Mouse (Mus musculus): ENCODE data around the gene Stra8.

Gene Stra8

GRCm38 (mm10) chr6:34939451-34939850 is 19.5 kb downstream of the Stra8 start:
- Histone ChIP-seq H3K4me1 (replicated peaks; ENCODE audit: low read depth, low read length) (peaks cover 52% of the 10 kb centered on the region), H3K4me3 (replicated peaks; ENCODE audit: low read length) (no peak overlapping the region), H3K9me3 (ENCODE audit: low read length) (no peaks in the 10 kb centered on the region), H3K27me3 (ENCODE audit: insufficient read depth, low read length) (peaks cover 25% of the 10 kb centered on the region), H3K36me3 (ENCODE audit: insufficient read depth, low read length) (no peaks in the 10 kb centered on the region)
- TF ChIP-seq POU5F1 (IDR thresholded peaks at IDR 0.05; ENCODE audit: borderline replicate concordance, low read length), result no peak
- TF ChIP-seq NANOG (IDR thresholded peaks at IDR 0.05; ENCODE audit: borderline replicate concordance, low read length), result no peak
- TF ChIP-seq CTCF (conservative IDR thresholded peaks at IDR 0.05; ENCODE audit: low read length), result no peak

GRCm38 (mm10) chr6:34941496-34941895 is 21.5 kb downstream of the Stra8 start:
- TF ChIP-seq NANOG (IDR thresholded peaks at IDR 0.05; ENCODE audit: borderline replicate concordance, low read length) (no peak), POU5F1 (IDR thresholded peaks at IDR 0.05; ENCODE audit: borderline replicate concordance, low read length) (no peak), CTCF (conservative IDR thresholded peaks at IDR 0.05; ENCODE audit: low read length) (no peak)
- Histone ChIP-seq H3K27me3 (ENCODE audit: insufficient read depth, low read length) (peaks cover 43% of the 10 kb centered on the region), H3K4me3 (replicated peaks; ENCODE audit: low read length) (no peak overlapping the region)

DNA sequence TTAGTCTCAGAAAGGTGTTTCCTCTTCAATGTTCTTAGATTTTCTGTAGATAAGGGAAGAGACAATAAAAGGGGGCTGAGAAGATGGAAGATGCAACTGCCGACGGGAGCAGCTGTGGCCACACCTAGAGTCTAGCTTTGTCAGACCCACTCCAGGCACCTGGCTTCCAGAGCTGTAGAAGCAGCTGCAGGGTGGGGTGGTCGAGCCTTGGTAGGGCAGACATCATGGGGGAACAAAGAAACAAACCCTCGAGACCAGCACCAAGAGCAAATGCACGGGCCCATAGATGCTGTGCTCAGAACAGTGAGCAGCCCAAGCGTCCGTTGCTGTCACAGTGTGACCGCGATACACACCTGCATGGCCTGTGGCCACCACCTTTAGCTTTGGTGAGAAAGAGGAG is 22.5 kb downstream of the Stra8 start:
- Histone ChIP-seq H3K4me3 (replicated peaks; ENCODE audit: low read length) (no peak overlapping the region), H3K4me1 (replicated peaks; ENCODE audit: low read depth, low read length) (peaks cover 58% of the 10 kb centered on the region), H3K27me3 (ENCODE audit: insufficient read depth, low read length) (peaks cover 46% of the 10 kb centered on the region), H3K9me3 (ENCODE audit: low read length) (no peaks in the 10 kb centered on the region), H3K36me3 (ENCODE audit: insufficient read depth, low read length) (no peaks in the 10 kb centered on the region)
- no peak for TF ChIP-seq NANOG (IDR thresholded peaks at IDR 0.05; ENCODE audit: borderline replicate concordance, low read length)
- no peak for TF ChIP-seq POU5F1 (IDR thresholded peaks at IDR 0.05; ENCODE audit: borderline replicate concordance, low read length)
- TF ChIP-seq CTCF (conservative IDR thresholded peaks at IDR 0.05; ENCODE audit: low read length), result no peak

More at GRCm38 (mm10) chr6:34941496-34941895, 21.5 kb downstream of the Stra8 start:
- H3K36me3 ChIP-seq (ENCODE audit: insufficient read depth, low read length), result no peaks in the 10 kb centered on the region
- H3K9me3 ChIP-seq (ENCODE audit: low read length), result no peaks in the 10 kb centered on the region
- peaks cover 58% of the 10 kb centered on the region for H3K4me1 ChIP-seq (replicated peaks; ENCODE audit: low read depth, low read length)

- peaks cover 50% of the 10 kb centered on the region for H3K27me3 ChIP-seq (ENCODE audit: insufficient read depth, low read length)
- peaks cover 59% of the 10 kb centered on the region for H3K4me1 ChIP-seq (replicated peaks; ENCODE audit: low read depth, low read length)
- no peaks in the 10 kb centered on the region for H3K9me3 ChIP-seq (ENCODE audit: low read length)
- H3K4me3 ChIP-seq (replicated peaks; ENCODE audit: low read length), result no peak overlapping the region
- no peaks in the 10 kb centered on the region for H3K36me3 ChIP-seq (ENCODE audit: insufficient read depth, low read length)
- TF ChIP-seq NANOG (IDR thresholded peaks at IDR 0.05; ENCODE audit: borderline replicate concordance, low read length), result no peak
- no peak for TF ChIP-seq CTCF (conservative IDR thresholded peaks at IDR 0.05; ENCODE audit: low read length)
- no peak for TF ChIP-seq POU5F1 (IDR thresholded peaks at IDR 0.05; ENCODE audit: borderline replicate concordance, low read length)
Measured at GRCm38 (mm10) chr6:34943499-34943898, 23.5 kb downstream of the Stra8 start.

DNA sequence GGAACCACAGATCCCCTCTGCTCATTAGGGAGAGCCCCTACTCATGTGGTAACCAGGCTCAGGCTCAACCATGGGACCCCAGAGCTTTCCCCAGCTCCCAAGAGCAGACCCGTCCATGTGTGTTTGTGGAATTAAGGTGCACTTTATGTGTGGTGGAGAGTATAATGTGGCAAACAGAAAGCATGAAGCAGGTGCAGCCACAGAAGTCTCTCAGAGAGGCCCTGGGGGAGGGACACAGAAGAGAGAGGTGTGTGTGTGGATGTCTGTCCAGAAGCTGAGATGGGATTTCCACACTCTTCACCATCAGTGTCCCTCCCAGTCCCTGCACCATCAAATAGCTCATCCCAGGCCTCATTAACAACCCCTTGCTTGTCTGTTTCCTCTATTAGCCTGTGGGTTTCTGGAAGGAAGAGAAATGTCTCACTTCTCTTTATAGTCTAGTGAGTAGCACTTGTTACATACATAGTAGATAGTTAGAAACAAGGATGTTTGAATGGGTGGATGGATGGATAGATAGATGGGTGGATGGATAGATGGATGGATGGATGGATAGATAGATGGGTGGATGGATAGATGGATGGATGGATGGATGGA is 26.6 kb downstream of the Stra8 start:
- TF ChIP-seq CTCF (conservative IDR thresholded peaks at IDR 0.05; ENCODE audit: low read length), result no peak
- no peak for TF ChIP-seq POU5F1 (IDR thresholded peaks at IDR 0.05; ENCODE audit: borderline replicate concordance, low read length)
- no peak for TF ChIP-seq NANOG (IDR thresholded peaks at IDR 0.05; ENCODE audit: borderline replicate concordance, low read length)
- H3K27me3 ChIP-seq (ENCODE audit: insufficient read depth, low read length), result peaks cover 69% of the 10 kb centered on the region
- peaks cover 46% of the 10 kb centered on the region for H3K4me1 ChIP-seq (replicated peaks; ENCODE audit: low read depth, low read length)
- no peaks in the 10 kb centered on the region for H3K9me3 ChIP-seq (ENCODE audit: low read length)
- H3K36me3 ChIP-seq (ENCODE audit: insufficient read depth, low read length), result no peaks in the 10 kb centered on the region
- H3K4me3 ChIP-seq (replicated peaks; ENCODE audit: low read length), result no peak overlapping the region

GRCm38 (mm10) chr6:34948461-34948860 is 28.5 kb downstream of the Stra8 start:
- no peaks in the 10 kb centered on the region for H3K36me3 ChIP-seq (ENCODE audit: insufficient read depth, low read length)

GRCm38 (mm10) chr6:34951518-34951917 is 31.6 kb downstream of the Stra8 start:
- peaks cover 65% of the 10 kb centered on the region for H3K27me3 ChIP-seq (ENCODE audit: insufficient read depth, low read length)
- no peak overlapping the region for H3K4me3 ChIP-seq (replicated peaks; ENCODE audit: low read length)
- peaks cover 31% of the 10 kb centered on the region for H3K4me1 ChIP-seq (replicated peaks; ENCODE audit: low read depth, low read length)
- H3K36me3 ChIP-seq (ENCODE audit: insufficient read depth, low read length), result no peaks in the 10 kb centered on the region
- TF ChIP-seq NANOG (IDR thresholded peaks at IDR 0.05; ENCODE audit: borderline replicate concordance, low read length), result no peak
- no peak for TF ChIP-seq CTCF (conservative IDR thresholded peaks at IDR 0.05; ENCODE audit: low read length)
- TF ChIP-seq POU5F1 (IDR thresholded peaks at IDR 0.05; ENCODE audit: borderline replicate concordance, low read length), result no peak
- no peaks in the 10 kb centered on the region for H3K9me3 ChIP-seq (ENCODE audit: low read length)

More at GRCm38 (mm10) chr6:34948461-34948860, 28.5 kb downstream of the Stra8 start:
- Histone ChIP-seq H3K27me3 (ENCODE audit: insufficient read depth, low read length) (peaks cover 74% of the 10 kb centered on the region), H3K4me3 (replicated peaks; ENCODE audit: low read length) (peak overlapping the region; percentile 65), H3K4me1 (replicated peaks; ENCODE audit: low read depth, low read length) (peaks cover 30% of the 10 kb centered on the region), H3K9me3 (ENCODE audit: low read length) (no peaks in the 10 kb centered on the region)
- TF ChIP-seq CTCF (conservative IDR thresholded peaks at IDR 0.05; ENCODE audit: low read length), result no peak
- no peak for TF ChIP-seq NANOG (IDR thresholded peaks at IDR 0.05; ENCODE audit: borderline replicate concordance, low read length)
- no peak for TF ChIP-seq POU5F1 (IDR thresholded peaks at IDR 0.05; ENCODE audit: borderline replicate concordance, low read length)

- peaks cover 63% of the 10 kb centered on the region for H3K27me3 ChIP-seq (ENCODE audit: insufficient read depth, low read length)
- no peaks in the 10 kb centered on the region for H3K9me3 ChIP-seq (ENCODE audit: low read length)
- H3K36me3 ChIP-seq (ENCODE audit: insufficient read depth, low read length), result no peaks in the 10 kb centered on the region
- TF ChIP-seq NANOG (IDR thresholded peaks at IDR 0.05; ENCODE audit: borderline replicate concordance, low read length) (no peak), POU5F1 (IDR thresholded peaks at IDR 0.05; ENCODE audit: borderline replicate concordance, low read length) (no peak), CTCF (conservative IDR thresholded peaks at IDR 0.05; ENCODE audit: low read length) (no peak)
- H3K4me1 ChIP-seq (replicated peaks; ENCODE audit: low read depth, low read length), result peaks cover 31% of the 10 kb centered on the region
- no peak overlapping the region for H3K4me3 ChIP-seq (replicated peaks; ENCODE audit: low read length)
Measured at GRCm38 (mm10) chr6:34951956-34952667, 32.1 kb downstream of the Stra8 start.

Measured in E14TG2a.4 (cell line).